Mouse (Mus musculus) midbrain, embryonic 11.5 days (tissue): Measurements from ENCODE around the gene Pcp4. TPM values are rescaled to one million over a fixed set of nuclear protein-coding genes. Genes with fewer than 3 reads are reported as not detected.

Experiments
- ATAC-seq: fragments of 200-750 bp; cut with Nextera tagmentation; 2 replicates; pipeline ENCODE4 v1.8.0; 2017; ENCODE audit warnings: moderate TSS enrichment, moderate library complexity; ENCODE audit not compliant: low FRiP score
- DNase-seq: peaks from one replicate; pipeline ENCODE4 v3.0.0; 2015; ENCODE audit warnings: low spot score; ENCODE audit errors: missing footprints
- H3K27ac ChIP-seq: fragments of 300-500 bp; sonication (generic); 2 replicates; pipeline ENCODE4 v1.5.1; 2014; ENCODE audit warnings: low read depth, low read length
- H3K27me3 ChIP-seq: fragments of 300-500 bp; sonication (generic); 2 replicates; pipeline ENCODE4 v1.6.1; 2014; ENCODE audit warnings: mild to moderate bottlenecking, low read length, moderate library complexity, mixed read lengths; ENCODE audit not compliant: control insufficient read depth, insufficient read depth
- H3K36me3 ChIP-seq: fragments of 300-500 bp; sonication (generic); 2 replicates; pipeline ENCODE4 v1.6.1; 2014; ENCODE audit warnings: mild to moderate bottlenecking, low read length, moderate library complexity, mixed read lengths; ENCODE audit not compliant: control insufficient read depth, insufficient read depth
- H3K4me1 ChIP-seq: fragments of 300-500 bp; sonication (generic); 2 replicates; pipeline ENCODE4 v1.6.1; 2014; ENCODE audit warnings: low read length; ENCODE audit not compliant: control insufficient read depth, insufficient read depth
- H3K4me2 ChIP-seq: fragments of 300-500 bp; sonication (generic); 2 replicates; pipeline ENCODE4 v1.6.1; 2014; ENCODE audit warnings: mild to moderate bottlenecking, moderate library complexity
- H3K4me3 ChIP-seq: fragments of 300-500 bp; sonication (generic); 2 replicates; pipeline ENCODE4 v1.5.1; 2014; ENCODE audit warnings: low read depth, low read length
- H3K9ac ChIP-seq: fragments of 300-500 bp; sonication (generic); 2 replicates; pipeline ENCODE4 v1.6.1; 2014; ENCODE audit warnings: low read length
- H3K9me3 ChIP-seq: fragments of 300-500 bp; sonication (generic); 2 replicates; pipeline ENCODE4 v1.6.1; 2016; ENCODE audit warnings: low read length; ENCODE audit not compliant: control insufficient read depth
- WGBS: fragments of 180-500 bp; shearing (Covaris S2); extraction: QIAGEN DNeasy Blood & Tissue Kit; methylation state at CpG from one replicate; pipeline ENCODE4 v1.1.7; 2014; 5-methylcytosine and 5-hydroxymethylcytosine counted together
- polyA plus RNA-seq: library from polyadenylated mRNA; unstranded; fragments of >200 nt; fragmentation: Nextera tagmentation; extraction: Ambion mirVana; gene quantifications from 2 replicates; pipeline ENCODE4 v1.2.1, GENCODE M21; 2014

The Pcp4 gene
- polyA plus RNA-seq, 1 experiment from 2014 or later = 3.1 TPM

DNA sequence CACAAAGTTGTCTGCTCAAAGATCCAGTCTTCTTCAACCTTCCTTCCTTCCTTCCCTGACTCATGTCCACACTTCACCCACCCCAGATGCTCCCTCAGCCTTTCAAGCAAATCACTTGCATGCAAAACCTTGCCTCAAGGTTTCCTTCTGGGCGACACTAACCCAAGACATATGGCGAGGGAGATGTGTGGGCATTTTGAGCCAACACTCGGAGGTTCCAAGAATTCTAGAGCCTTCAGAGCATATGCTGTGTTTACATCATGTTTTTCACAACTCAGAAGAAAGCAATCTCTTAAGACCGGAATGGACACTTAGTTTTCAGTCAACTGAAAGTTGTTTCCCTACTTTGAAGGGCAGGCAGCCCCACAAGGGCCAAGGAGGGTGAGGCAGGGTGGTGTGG is 67.9 kb downstream of the Pcp4 start:
- no peak overlapping the region for H3K27ac ChIP-seq
- DNase-seq (no peak), ATAC-seq (no peak)
- no peak overlapping the region for H3K4me2 ChIP-seq
- H3K4me3 ChIP-seq = no peak overlapping the region
- H3K36me3 ChIP-seq = no peaks in the 10 kb centered on the region
- no peaks in the 10 kb centered on the region for H3K27me3 ChIP-seq
- H3K4me1 ChIP-seq = no peaks in the 10 kb centered on the region
- H3K9ac ChIP-seq = no peak overlapping the region
- WGBS = 85% methylated on average over 4 of the region's 4 CpGs
- no peaks in the 10 kb centered on the region for H3K9me3 ChIP-seq

DNA sequence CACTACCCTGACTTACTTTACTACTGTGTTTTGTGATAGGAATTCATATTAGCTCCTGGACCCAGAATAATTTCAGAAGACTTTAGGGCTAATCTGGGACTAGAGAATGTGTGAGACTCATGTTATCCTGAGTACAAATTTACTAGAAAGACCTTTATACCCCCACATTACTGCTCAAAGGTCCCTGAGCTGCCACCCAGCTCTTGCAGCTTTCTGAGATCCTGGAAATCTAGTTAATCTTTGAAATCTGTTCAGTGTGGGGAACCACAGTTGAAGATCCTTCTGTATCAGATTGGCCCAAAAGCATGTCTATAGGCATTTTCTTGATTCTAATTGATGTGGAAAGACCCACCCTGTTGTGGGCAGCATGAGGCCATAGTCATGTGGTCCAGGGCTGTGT is 69.0 kb downstream of the Pcp4 start:
- no peak for DNase-seq
- ATAC-seq = no peak
- Histone ChIP-seq H3K36me3 (no peaks in the 10 kb centered on the region), H3K9ac (no peak overlapping the region), H3K27ac (no peak overlapping the region), H3K4me2 (no peak overlapping the region), H3K4me3 (no peak overlapping the region), H3K4me1 (no peaks in the 10 kb centered on the region; the same call in 1 of the 2 replicates), H3K9me3 (no peaks in the 10 kb centered on the region), H3K27me3 (no peaks in the 10 kb centered on the region)

DNA sequence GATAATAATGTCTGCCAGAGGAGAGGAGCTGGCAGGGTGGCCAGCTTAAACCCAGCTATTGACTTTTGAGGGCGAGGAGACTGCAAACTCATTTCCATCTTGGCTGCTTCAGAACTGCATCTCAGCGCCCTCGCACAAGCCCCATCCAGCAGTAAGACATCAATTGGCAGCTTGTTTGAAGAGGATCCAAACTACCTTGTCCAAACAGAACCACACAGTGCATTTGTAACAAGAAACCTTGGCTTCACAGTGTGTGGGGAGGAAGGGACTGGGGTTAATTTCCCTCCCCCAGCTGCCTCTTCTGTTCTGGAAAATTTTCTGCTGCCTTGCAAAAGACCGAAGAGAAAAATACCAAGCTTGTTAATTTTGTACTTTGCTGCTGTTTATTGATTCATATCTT is 71.7 kb downstream of the Pcp4 start:
- H3K9ac ChIP-seq = no peak overlapping the region
- ATAC-seq (no peak), DNase-seq (no peak)
- 79% methylated on average over 4 of the region's 4 CpGs for WGBS
- no peaks in the 10 kb centered on the region for H3K36me3 ChIP-seq
- no peaks in the 10 kb centered on the region for H3K27me3 ChIP-seq
- no peaks in the 10 kb centered on the region for H3K9me3 ChIP-seq
- H3K4me1 ChIP-seq = no peaks in the 10 kb centered on the region; the same call in 1 of the 2 replicates
- H3K4me3 ChIP-seq = no peak overlapping the region
- no peak overlapping the region for H3K4me2 ChIP-seq
- no peak overlapping the region for H3K27ac ChIP-seq

DNA sequence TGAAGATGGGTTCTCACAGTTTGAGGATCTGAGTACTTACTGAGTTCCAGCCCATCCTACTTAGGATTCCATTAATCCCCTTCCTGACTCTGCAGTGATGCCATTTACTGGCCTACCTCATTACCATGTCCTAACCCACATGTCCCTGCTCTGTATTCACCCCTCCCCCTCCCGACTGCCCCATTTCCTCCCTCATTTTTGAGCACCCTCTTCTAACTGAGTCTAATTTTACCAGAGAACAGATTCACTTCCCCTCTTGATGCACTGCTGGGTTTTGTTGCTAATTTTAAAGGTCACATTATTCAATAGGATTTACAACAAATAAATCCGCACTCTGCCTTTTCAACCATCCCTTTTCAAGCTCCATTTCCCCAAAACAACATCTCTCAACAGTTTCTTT is 73.7 kb downstream of the Pcp4 start:
- Histone ChIP-seq H3K36me3 (no peaks in the 10 kb centered on the region), H3K27me3 (no peaks in the 10 kb centered on the region), H3K9me3 (no peaks in the 10 kb centered on the region), H3K9ac (no peak overlapping the region), H3K4me1 (no peaks in the 10 kb centered on the region; the same call in 1 of the 2 replicates), H3K4me3 (no peak overlapping the region), H3K4me2 (no peak overlapping the region), H3K27ac (no peak overlapping the region)
- 71% methylated on average over 2 of the region's 2 CpGs for WGBS
- peak; percentile 74 for DNase-seq
- no peak for ATAC-seq

DNA sequence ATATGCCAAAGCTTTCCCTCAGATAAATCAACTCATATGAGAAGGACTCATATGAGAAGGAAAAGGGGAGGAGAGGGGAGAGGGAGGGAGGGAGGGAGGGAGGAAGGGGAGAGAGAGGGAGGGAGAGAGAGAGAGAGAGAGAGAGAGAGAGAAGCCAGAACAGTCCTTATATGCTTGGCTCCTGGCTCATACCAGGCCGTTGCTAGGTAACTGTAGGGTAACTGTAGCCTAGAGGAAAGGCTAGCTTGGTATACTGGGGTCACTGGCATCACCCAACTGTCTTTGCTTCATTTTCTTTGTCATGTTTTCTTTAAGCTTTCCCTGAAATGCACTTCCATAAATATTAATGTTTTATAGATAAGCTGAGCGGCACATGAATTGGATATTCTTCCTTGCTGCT is 85.3 kb downstream of the Pcp4 start:
- DNase-seq (peak; percentile 41), ATAC-seq (no peak)

DNA sequence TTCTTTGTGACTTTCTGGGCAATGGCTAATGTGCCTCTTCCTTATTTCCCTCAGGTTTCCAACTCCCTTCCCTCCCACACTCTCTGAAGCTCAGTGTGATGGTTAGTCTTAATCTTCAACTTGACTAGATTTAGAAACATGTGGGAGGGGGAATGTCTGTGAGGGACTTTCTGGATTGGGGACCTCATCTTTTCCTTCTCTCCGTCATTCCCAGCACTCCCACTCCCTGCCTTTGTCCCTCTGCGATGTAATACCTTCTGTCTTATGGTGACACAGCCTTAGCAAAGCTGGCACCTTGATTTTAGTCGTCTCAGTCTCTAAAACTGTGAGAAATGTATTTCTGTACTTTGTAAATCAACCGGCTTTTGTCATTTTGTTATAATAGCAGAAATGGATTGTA is 88.0 kb downstream of the Pcp4 start:
- Histone ChIP-seq H3K9me3 (no peaks in the 10 kb centered on the region), H3K27me3 (no peaks in the 10 kb centered on the region), H3K4me3 (no peak overlapping the region), H3K4me1 (no peaks in the 10 kb centered on the region), H3K4me2 (no peak overlapping the region), H3K36me3 (no peaks in the 10 kb centered on the region), H3K27ac (no peak overlapping the region), H3K9ac (no peak overlapping the region)
- no peak for ATAC-seq
- WGBS = 72% methylated on average over 4 of the region's 4 CpGs
- DNase-seq = no peak

More for the DNA sequence above, 85.3 kb downstream of the Pcp4 start:
- Histone ChIP-seq H3K4me1 (no peaks in the 10 kb centered on the region), H3K4me2 (no peak overlapping the region), H3K27me3 (no peaks in the 10 kb centered on the region), H3K27ac (no peak overlapping the region), H3K36me3 (no peaks in the 10 kb centered on the region), H3K9me3 (no peaks in the 10 kb centered on the region), H3K9ac (no peak overlapping the region), H3K4me3 (no peak overlapping the region)
- 86% methylated on average over 2 of the region's 2 CpGs for WGBS

DNA sequence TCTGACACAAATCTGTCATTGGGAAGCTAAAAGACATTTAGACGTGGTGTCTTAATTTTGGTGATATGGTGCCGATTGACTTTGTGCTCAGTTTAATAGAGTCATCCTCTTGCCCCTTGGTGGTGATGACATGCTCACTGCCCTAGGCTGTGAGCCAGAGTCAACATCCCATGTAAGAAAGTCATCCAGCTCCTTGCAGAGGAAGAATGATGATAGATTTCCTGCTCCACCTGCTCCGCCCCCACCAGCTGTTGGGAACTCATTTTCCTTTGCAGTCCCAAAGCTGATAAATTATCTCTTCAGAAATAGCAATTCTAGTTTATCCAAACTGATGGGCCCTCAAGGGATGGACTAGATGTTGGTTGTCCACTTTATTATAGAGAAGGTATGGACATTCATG is 89.2 kb downstream of the Pcp4 start:
- Histone ChIP-seq H3K4me2 (no peak overlapping the region), H3K9me3 (no peaks in the 10 kb centered on the region), H3K27ac (no peak overlapping the region), H3K36me3 (no peaks in the 10 kb centered on the region), H3K4me3 (no peak overlapping the region), H3K9ac (no peak overlapping the region), H3K4me1 (no peaks in the 10 kb centered on the region), H3K27me3 (no peaks in the 10 kb centered on the region)
- DNase-seq = peak; percentile 28
- no peak for ATAC-seq
- WGBS = 74% methylated on average over 3 of the region's 3 CpGs

DNA sequence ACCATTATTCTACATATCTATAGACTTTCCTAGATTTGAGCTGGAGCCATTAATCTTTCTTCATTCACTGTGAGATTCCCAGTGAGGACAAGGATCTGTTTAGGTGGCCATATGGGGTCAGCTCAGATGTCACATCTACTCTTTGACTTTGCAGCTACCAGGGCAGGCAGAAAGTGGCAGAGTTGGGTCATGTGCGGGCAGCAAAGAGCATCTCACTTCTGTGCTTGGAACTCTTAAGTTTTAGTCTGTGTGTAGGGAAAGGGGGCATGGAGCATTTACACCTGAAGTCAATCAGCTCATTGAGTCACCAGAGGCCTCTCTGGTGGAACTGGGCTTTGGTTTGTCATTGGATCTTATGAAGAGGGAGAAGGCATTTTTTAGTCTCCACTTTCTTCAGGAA is 90.9 kb downstream of the Pcp4 start:
- Histone ChIP-seq H3K9me3 (no peaks in the 10 kb centered on the region), H3K4me3 (no peak overlapping the region), H3K4me1 (no peaks in the 10 kb centered on the region), H3K36me3 (no peaks in the 10 kb centered on the region), H3K9ac (no peak overlapping the region), H3K27me3 (no peaks in the 10 kb centered on the region), H3K27ac (no peak overlapping the region), H3K4me2 (no peak overlapping the region)
- ATAC-seq (no peak), DNase-seq (peak; percentile 66)
- 88% methylated on average over 1 of the region's 1 CpGs for WGBS

DNA sequence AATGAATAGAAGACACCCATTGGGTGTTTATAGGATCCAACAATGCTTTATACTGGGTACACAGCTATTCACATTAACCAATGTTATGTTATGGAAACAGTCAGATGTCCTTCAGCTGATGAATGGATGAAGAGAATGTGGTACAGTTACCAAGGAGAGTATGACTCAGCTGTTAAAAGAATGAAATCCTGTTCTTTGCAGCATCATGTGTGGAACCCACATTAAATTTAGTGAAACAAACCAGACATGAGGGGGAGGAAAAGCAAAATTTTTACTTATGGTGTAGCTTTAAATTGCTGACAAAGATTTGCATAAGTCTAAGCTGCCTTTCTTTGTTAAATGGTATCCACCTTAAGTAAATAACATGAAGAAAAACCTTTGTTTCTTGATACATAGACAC is 92.4 kb downstream of the Pcp4 start:
- Histone ChIP-seq H3K9me3 (no peaks in the 10 kb centered on the region), H3K27me3 (no peaks in the 10 kb centered on the region), H3K4me3 (no peak overlapping the region), H3K36me3 (no peaks in the 10 kb centered on the region), H3K4me1 (no peaks in the 10 kb centered on the region), H3K9ac (no peak overlapping the region), H3K4me2 (no peak overlapping the region), H3K27ac (no peak overlapping the region)
- peak; percentile 8 for DNase-seq
- ATAC-seq = no peak
